Mouse (Mus musculus) kidney, embryonic 16.5 days (tissue): ENCODE results near the gene Wscd1. TPM values are rescaled to one million over a fixed set of nuclear protein-coding genes. Genes with fewer than 3 reads are reported as not detected.

ENCODE experiments used
- ATAC-seq: fragments of 200-750 bp; cut with Nextera tagmentation; 2 replicates; pipeline ENCODE4 v1.8.0; 2017; ENCODE audit warnings: moderate TSS enrichment; ENCODE audit not compliant: low FRiP score, low TSS enrichment
- H3K27ac ChIP-seq: fragments of 300-500 bp; sonication (generic); 2 replicates; pipeline ENCODE4 v1.5.1; 2014; ENCODE audit warnings: low read length
- H3K27me3 ChIP-seq: fragments of 300-500 bp; sonication (generic); 2 replicates; pipeline ENCODE4 v1.6.1; 2014; ENCODE audit warnings: low read length, control low read depth, mixed read lengths; ENCODE audit not compliant: insufficient read depth
- H3K36me3 ChIP-seq: fragments of 300-500 bp; sonication (generic); 2 replicates; pipeline ENCODE4 v1.6.1; 2014; ENCODE audit warnings: low read length, control low read depth, mixed read lengths; ENCODE audit not compliant: insufficient read depth
- H3K4me1 ChIP-seq: fragments of 300-500 bp; sonication (generic); 2 replicates; pipeline ENCODE4 v1.6.1; 2014; ENCODE audit warnings: low read length, control low read depth, mixed read lengths; ENCODE audit not compliant: insufficient read depth
- H3K4me2 ChIP-seq: fragments of 300-500 bp; sonication (generic); replicated peaks from 2 replicates; pipeline ENCODE4 v1.6.1; 2014; ENCODE audit warnings: low read depth, low read length
- H3K4me3 ChIP-seq: fragments of 300-500 bp; sonication (generic); 2 replicates; pipeline ENCODE4 v1.5.1; 2014; ENCODE audit warnings: mild to moderate bottlenecking, low read length
- H3K9ac ChIP-seq: fragments of 300-500 bp; sonication (generic); replicated peaks from 2 replicates; pipeline ENCODE4 v1.6.1; 2014; ENCODE audit warnings: low read length
- H3K9me3 ChIP-seq: fragments of 300-500 bp; sonication (generic); 2 replicates; pipeline ENCODE4 v1.6.1; 2016; ENCODE audit warnings: low read length, control low read depth
- WGBS: fragments of 180-500 bp; shearing (Covaris S2); extraction: QIAGEN DNeasy Blood & Tissue Kit; methylation state at CpG from one replicate; pipeline ENCODE4 v1.1.7; 2014; 5-methylcytosine and 5-hydroxymethylcytosine counted together
- polyA plus RNA-seq: library from polyadenylated mRNA; unstranded; fragments of >200 nt; fragmentation: Nextera tagmentation; extraction: Ambion mirVana; gene quantifications from 2 replicates; pipeline ENCODE4 v1.2.1, GENCODE M21; 2015

Wscd1 gene
- 18.1 and 19.5 TPM in 2 replicates for polyA plus RNA-seq

DNA sequence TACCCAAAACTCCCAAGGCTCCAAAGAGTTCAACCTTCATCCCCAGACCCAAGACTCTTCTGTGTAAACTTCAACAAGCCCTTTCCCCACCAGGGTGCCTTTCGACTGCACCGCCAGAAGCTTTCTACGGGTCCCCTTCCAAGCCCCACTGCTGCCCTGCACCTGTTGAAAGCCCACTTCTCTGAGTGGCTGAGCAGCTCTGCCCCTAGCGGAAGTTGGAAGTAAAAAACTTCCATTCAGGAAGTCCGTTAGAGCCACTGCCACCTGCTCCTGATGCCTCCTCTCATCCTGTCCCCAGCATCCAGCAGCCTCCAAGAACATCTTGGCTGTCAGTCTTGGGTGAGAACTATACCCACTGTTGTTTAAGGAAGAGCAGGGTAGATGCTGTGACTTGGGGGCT is at the start of gene Wscd1:
TSS of gene Wscd1 (plus strand) at position 250 of the 400 bp plus-strand sequence.
- Histone ChIP-seq H3K4me1 (peaks cover 15% of the 10 kb centered on the region; the same call in 1 of the 2 replicates), H3K9ac (peak within 1 kb of the TSS; percentile 62), H3K27ac (no peak within 1 kb of the TSS), H3K4me3 (peak within 1 kb of the TSS; percentile 54), H3K9me3 (no peaks in the 10 kb centered on the region), H3K4me2 (peak within 1 kb of the TSS; percentile 96), H3K36me3 (no peaks in the 10 kb centered on the region), H3K27me3 (peaks cover 38% of the 10 kb centered on the region)
- 8% methylated on average over 5 of the region's 5 CpGs for WGBS
- ATAC-seq: no peak

DNA sequence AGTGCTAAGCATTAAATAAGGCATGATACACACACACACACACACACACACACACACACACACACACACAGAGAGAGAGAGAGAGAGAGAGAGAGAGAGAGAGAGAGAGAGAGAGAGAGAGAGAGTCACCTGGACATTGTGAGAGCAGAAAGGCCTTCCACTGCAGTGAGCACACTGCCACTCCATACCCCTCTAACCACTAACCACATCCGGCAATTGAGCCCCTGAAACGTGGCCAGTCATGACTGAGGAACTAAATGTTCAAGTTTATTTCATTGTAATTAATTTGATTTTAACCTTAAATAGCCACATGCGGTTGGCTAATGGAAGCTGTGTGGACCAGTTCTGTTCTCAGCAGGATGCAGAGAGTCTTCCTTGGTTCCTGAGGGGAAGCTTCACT is 21.7 kb upstream of the Wscd1 start:
- H3K4me1 ChIP-seq: no peaks in the 10 kb centered on the region
- ATAC-seq: no peak
- H3K4me2 ChIP-seq: no peak overlapping the region
- no peaks in the 10 kb centered on the region for H3K27me3 ChIP-seq
- no peak overlapping the region for H3K9ac ChIP-seq
- H3K27ac ChIP-seq: no peak overlapping the region
- no peak overlapping the region for H3K4me3 ChIP-seq
- 67% methylated on average over 3 of the region's 3 CpGs for WGBS
- no peaks in the 10 kb centered on the region for H3K36me3 ChIP-seq
- H3K9me3 ChIP-seq: no peaks in the 10 kb centered on the region

DNA sequence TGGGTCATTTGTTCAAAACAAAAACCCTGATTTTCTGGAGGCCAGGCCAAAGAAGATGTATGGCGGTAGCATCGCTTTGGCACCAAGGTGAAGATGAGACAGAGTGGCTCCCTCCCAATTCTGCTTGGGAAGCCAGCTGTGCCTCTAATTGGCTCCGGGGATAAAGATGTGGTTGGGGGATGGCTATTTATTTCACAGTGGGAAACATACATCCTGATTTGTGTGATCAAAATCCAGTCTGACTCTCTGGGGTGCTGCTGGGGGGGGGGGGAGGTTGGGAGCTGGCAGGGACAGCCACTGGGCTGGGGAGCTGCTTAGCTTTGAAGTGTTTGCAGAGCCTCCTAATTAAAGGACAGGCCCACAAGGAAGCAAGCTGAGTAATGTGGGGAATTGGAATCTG is 20.4 kb upstream of the Wscd1 start:
- no peak for ATAC-seq
- Histone ChIP-seq H3K9ac (no peak overlapping the region), H3K27ac (no peak overlapping the region), H3K27me3 (no peaks in the 10 kb centered on the region), H3K9me3 (no peaks in the 10 kb centered on the region), H3K4me3 (no peak overlapping the region), H3K4me1 (peaks cover 3% of the 10 kb centered on the region; the same call in 1 of the 2 replicates), H3K4me2 (no peak overlapping the region), H3K36me3 (no peaks in the 10 kb centered on the region)
- WGBS: 90% methylated on average over 3 of the region's 3 CpGs

DNA sequence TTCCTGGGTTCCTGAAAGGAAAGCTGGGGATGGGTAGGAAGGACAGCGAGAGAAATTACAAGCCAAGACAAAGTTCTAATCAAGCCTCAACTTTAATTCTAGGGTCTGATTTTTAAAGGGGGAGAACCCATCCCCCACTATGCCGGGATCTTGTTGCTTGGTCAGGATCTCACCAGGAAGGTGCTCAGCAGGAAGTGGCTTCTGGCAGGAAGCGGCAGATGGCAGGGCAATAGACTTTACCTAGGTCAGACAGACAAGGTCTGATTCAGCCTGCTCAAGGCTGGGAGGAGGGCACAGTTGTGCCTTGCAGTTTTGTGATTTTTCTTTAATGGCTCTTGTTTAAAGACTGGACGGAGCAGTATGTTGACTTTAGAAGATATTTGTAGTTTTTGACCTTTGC is 15.9 kb upstream of the Wscd1 start:
- no peak overlapping the region for H3K4me2 ChIP-seq
- ATAC-seq: no peak
- H3K9me3 ChIP-seq: no peaks in the 10 kb centered on the region
- H3K27ac ChIP-seq: no peak overlapping the region
- H3K4me3 ChIP-seq: no peak overlapping the region
- no peaks in the 10 kb centered on the region; the same call in 1 of the 2 replicates for H3K27me3 ChIP-seq
- peaks cover 7% of the 10 kb centered on the region; the same call in 1 of the 2 replicates for H3K4me1 ChIP-seq
- H3K9ac ChIP-seq: no peak overlapping the region
- no peaks in the 10 kb centered on the region for H3K36me3 ChIP-seq
- 50% methylated on average over 4 of the region's 4 CpGs for WGBS

DNA sequence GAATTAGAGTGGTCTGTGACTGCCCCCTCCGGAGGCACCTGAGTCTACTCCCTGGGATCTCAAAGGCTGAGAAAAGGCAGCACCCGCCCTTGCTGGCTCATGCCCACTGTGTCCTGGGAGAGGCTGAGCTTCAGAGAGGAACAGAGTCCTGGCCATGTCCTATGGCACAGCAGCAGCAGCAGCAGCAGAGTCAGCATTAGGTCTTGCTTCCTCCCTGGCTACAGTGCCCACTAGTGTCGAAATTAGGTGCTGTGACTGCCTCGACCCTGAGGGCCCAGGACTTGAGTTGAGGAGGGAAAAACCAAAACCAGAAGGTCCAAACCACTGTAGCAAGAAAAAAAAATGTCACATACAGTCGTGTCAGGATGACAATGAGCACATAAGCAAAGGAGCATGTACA is 12.6 kb upstream of the Wscd1 start:
- Histone ChIP-seq H3K27ac (no peak overlapping the region), H3K4me2 (no peak overlapping the region), H3K36me3 (no peaks in the 10 kb centered on the region), H3K9ac (no peak overlapping the region), H3K4me3 (no peak overlapping the region), H3K27me3 (no peaks in the 10 kb centered on the region; the same call in 1 of the 2 replicates), H3K4me1 (peaks cover 7% of the 10 kb centered on the region; the same call in 1 of the 2 replicates), H3K9me3 (no peaks in the 10 kb centered on the region)
- 32% methylated on average over 5 of the region's 5 CpGs for WGBS
- ATAC-seq: peak; percentile 54

DNA sequence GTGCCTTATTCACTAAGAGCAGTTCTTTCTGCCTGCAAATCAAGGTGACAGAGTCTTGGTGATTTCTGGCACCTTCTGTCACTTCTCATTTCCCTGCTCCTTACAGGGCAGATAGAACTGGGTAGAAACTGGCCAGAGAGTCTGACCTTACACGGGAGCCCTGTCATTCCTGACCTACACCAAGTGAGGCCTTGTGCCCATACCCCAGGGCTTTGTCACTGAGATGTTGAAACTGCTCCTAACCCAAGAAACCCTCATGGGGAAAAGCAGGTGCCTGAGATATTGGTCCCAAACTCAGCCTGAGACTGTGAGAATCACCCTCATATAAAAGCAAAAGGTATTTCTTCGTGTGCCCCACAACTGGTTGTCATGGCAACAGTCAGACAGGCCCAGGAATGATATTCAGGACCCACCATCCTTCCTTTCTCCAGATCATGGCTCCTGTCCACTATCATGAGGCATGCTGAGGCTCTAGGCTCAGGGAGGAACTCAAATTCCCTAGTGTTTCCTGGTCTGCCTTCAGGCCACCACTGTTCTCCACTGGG is 11.1 kb upstream of the Wscd1 start:
- Histone ChIP-seq H3K9me3 (no peaks in the 10 kb centered on the region), H3K4me1 (peaks cover 6% of the 10 kb centered on the region; the same call in 1 of the 2 replicates), H3K27ac (no peak overlapping the region), H3K27me3 (no peaks in the 10 kb centered on the region; the same call in 1 of the 2 replicates), H3K4me3 (no peak overlapping the region), H3K9ac (no peak overlapping the region), H3K4me2 (no peak overlapping the region), H3K36me3 (no peaks in the 10 kb centered on the region)
- ATAC-seq: no peak
- 81% methylated on average over 2 of the region's 2 CpGs for WGBS

DNA sequence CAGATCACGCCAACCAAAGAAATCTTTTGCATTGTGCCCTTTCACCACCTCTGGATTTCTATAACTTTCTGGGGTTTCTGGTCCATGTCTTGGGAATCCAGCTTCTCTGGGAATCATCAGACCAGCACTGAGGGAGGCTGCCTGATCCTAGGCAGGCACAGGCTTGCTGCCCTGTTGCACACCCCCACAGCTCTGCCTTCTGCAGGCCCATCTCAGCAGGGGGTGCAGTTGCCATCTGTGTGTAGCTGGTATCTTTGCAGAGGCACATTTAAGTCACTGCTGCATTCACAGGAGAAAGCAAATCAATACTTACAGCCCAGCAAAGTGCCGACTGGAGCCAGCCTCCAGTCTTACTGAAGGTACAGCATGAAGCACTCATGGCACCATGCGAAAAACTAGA is 3.8 kb upstream of the Wscd1 start:
- no peaks in the 10 kb centered on the region for H3K36me3 ChIP-seq
- 0 out of 2 replicates have a peak, but pooled peaks cover 9% of the 10 kb centered on the region for H3K4me1 ChIP-seq
- H3K9ac ChIP-seq: no peak overlapping the region
- H3K27ac ChIP-seq: no peak overlapping the region
- no peak overlapping the region for H3K4me3 ChIP-seq
- H3K9me3 ChIP-seq: no peaks in the 10 kb centered on the region
- 89% methylated on average over 3 of the region's 3 CpGs for WGBS
- no peak for ATAC-seq
- H3K27me3 ChIP-seq: peaks cover 14% of the 10 kb centered on the region
- no peak overlapping the region for H3K4me2 ChIP-seq

DNA sequence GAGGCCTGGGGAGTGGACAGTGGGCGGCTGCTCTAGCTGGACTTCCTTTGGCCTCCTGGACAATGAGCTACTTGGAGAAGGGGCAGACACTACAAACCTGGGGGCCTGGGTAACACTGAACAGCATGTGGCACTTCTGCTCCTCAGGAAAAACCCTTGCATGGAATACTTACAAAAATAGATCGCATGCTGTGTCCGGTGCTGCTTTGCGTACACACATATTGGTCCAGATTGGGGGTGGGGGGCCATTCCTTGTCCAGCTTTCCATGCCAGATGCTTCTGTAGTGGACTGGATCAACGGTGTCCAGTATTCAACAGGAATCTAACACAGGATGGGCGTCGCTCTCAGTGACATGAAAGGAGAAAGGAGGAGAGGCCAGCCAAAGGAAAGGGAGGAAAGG is 2.0 kb upstream of the Wscd1 start:
- 68% methylated on average over 7 of the region's 7 CpGs for WGBS
- Histone ChIP-seq H3K27ac (no peak overlapping the region), H3K4me3 (no peak overlapping the region), H3K4me2 (no peak overlapping the region), H3K4me1 (peaks cover 15% of the 10 kb centered on the region; the same call in 1 of the 2 replicates), H3K27me3 (peaks cover 32% of the 10 kb centered on the region), H3K9ac (no peak overlapping the region), H3K36me3 (no peaks in the 10 kb centered on the region), H3K9me3 (no peaks in the 10 kb centered on the region)
- no peak for ATAC-seq

DNA sequence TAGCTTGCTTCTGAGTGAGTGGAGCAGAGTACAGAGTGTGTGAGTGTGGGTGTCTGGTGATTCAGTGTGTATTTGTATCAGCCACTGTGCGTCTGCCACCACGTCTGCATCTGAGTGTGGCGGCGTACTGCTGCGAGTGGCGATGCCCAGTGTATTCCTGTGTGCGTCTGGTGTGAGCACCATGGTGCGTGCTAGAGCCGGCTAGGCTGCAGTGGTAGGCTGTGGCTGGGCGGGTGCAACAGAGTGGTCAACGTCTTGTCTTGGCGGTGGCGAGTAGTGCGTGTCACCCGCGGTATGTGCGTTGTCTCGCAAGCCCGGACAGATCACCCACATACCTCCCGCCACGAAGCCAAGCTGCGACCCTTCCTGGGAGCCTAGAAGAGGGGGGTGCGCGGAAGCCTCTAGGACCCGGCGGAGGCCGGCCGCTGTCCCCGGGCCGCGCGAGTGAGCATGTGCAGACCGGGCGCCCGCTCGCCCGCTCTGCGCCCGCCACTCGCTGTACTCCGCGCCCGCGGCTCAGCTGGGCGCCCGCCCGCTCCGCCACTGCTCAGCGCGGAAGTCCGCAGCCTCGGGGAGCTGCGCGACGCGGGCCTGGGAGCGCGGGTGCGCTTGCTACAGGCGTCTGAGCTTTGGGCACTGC is 934 bp downstream of the Wscd1 start:
- WGBS: 2% methylated on average over 60 of the region's 60 CpGs

DNA sequence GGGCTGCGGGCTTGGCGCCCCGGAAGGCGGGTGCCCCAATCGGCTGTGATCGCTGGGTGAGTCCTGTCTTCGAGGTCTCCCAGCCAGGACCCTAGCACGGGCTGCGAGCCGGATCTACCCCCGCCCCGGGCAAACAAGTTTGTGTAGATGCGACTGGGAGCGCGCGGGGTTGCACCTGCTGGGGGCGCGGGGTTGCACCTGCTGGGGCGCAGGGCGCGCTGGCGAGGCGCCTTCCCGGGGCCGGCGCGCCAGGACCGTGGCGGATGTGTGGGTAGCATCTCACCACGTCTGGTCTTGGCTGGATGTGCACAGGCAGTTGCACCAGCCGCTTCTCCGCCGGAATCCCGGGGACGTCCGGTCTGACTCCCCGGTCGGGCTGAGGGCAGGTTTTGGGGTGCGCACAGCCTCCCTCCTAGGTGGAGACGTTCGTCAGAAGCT is 1.5 kb downstream of the Wscd1 start:
- no peaks in the 10 kb centered on the region for H3K36me3 ChIP-seq
- peak overlapping the region; percentile 62 for H3K9ac ChIP-seq
- H3K27me3 ChIP-seq: peaks cover 38% of the 10 kb centered on the region
- H3K4me1 ChIP-seq: peaks cover 15% of the 10 kb centered on the region; the same call in 1 of the 2 replicates
- no peaks in the 10 kb centered on the region for H3K9me3 ChIP-seq
- peak overlapping the region; percentile 96 for H3K4me2 ChIP-seq
- no peak overlapping the region for H3K27ac ChIP-seq
- ATAC-seq: 0 out of 2 replicates have a peak, but pooled peaks have one; percentile 10
- peak overlapping the region; percentile 54 for H3K4me3 ChIP-seq
- WGBS: under 1% methylated on average over 40 of the region's 41 CpGs

More for the DNA sequence above, 934 bp downstream of the Wscd1 start:
- Histone ChIP-seq H3K36me3 (no peaks in the 10 kb centered on the region), H3K27me3 (peaks cover 38% of the 10 kb centered on the region), H3K9ac (peak overlapping the region; percentile 62), H3K4me2 (peak overlapping the region; percentile 96), H3K4me3 (peak overlapping the region; percentile 54), H3K4me1 (peaks cover 15% of the 10 kb centered on the region; the same call in 1 of the 2 replicates), H3K9me3 (no peaks in the 10 kb centered on the region), H3K27ac (no peak overlapping the region)
- ATAC-seq: peak; percentile 88
